Mouse (Mus musculus) MEL (cell line): Measurements from ENCODE around the gene Smg6. TPM values are rescaled to one million over a fixed set of nuclear protein-coding genes. Genes with fewer than 3 reads are reported as not detected.

Experiments used
- DNase-seq: peaks from one replicate; pipeline ENCODE4 v3.0.0; 2011; ENCODE audit warnings: low read depth, low spot score
- H3K27ac ChIP-seq: 2 replicates; pipeline ENCODE4 v1.5.1; 2012; ENCODE audit warnings: low read depth, mild to moderate bottlenecking, control low read depth, low read length, moderate library complexity; ENCODE audit not compliant: control insufficient read depth
- H3K27me3 ChIP-seq, 2 experiments: fragments of 150-350 bp in 1 of 2; sonication (generic) in 1 of 2; 2 replicates each; pipeline ENCODE4 v1.6.1; 2012; ENCODE audit warnings: low read length in 2 of 2, mild to moderate bottlenecking in 2 of 2, improper control_type of control experiment in 1 of 2, moderate library complexity in 1 of 2; ENCODE audit not compliant: insufficient read depth in 2 of 2, control insufficient read depth in 1 of 2
- H3K36me3 ChIP-seq, 2 experiments: 2 replicates each; pipeline ENCODE4 v1.6.1; 2012 to 2014; ENCODE audit warnings: low read length in 2 of 2, improper control_type of control experiment in 1 of 2, inconsistent platforms in 1 of 2, mild to moderate bottlenecking in 1 of 2; ENCODE audit not compliant: insufficient read depth in 2 of 2, control insufficient read depth in 1 of 2
- H3K4me1 ChIP-seq, 2 experiments: fragments of 150-350 bp in 1 of 2; sonication (generic) in 1 of 2; 2 replicates each; pipeline ENCODE4 v1.6.1; 2012; ENCODE audit warnings: low read length in 2 of 2, improper control_type of control experiment in 1 of 2, mild to moderate bottlenecking in 1 of 2; ENCODE audit not compliant: insufficient read depth in 2 of 2, control insufficient read depth in 1 of 2
- H3K4me3 ChIP-seq, 2 experiments: fragments of 150-350 bp in 1 of 2; sonication (generic) in 1 of 2; 2 replicates each; pipeline ENCODE4 v1.5.1; 2012; ENCODE audit warnings: low read depth in 2 of 2, low read length in 2 of 2, mild to moderate bottlenecking in 2 of 2, moderate library complexity in 2 of 2, control low read depth in 1 of 2, improper control_type of control experiment in 1 of 2; ENCODE audit not compliant: control insufficient read depth in 1 of 2, insufficient read depth in 1 of 2
- H3K79me2 ChIP-seq: 2 replicates; pipeline ENCODE4 v1.6.1; 2012; ENCODE audit warnings: mild to moderate bottlenecking, low read length, moderate library complexity; ENCODE audit not compliant: control insufficient read depth, poor library complexity, insufficient read depth
- H3K9ac ChIP-seq: 2 replicates; pipeline ENCODE4 v1.6.1; 2012; ENCODE audit warnings: low read depth, mild to moderate bottlenecking, control low read depth, low read length, moderate library complexity; ENCODE audit not compliant: control insufficient read depth, poor library complexity, severe bottlenecking
- H3K9me3 ChIP-seq: fragments of 150-350 bp; sonication (generic); replicated peaks from 2 replicates; pipeline ENCODE4 v1.6.1; 2012; ENCODE audit warnings: mild to moderate bottlenecking, low read length, improper control_type of control experiment, moderate library complexity; ENCODE audit not compliant: insufficient read depth
- CHD2 ChIP-seq: IDR thresholded peaks from 2 replicates; pipeline ENCODE4 v1.6.1; 2011; ENCODE audit warnings: low read length, improper control_type of control experiment
- CTCF ChIP-seq, 3 experiments: IDR thresholded peaks in 2 of 3; conservative IDR thresholded peaks in 1 of 3; 2 replicates each; pipeline ENCODE4 v1.5.1; 2011 to 2012; ENCODE audit warnings: low read length in 3 of 3, low read depth in 2 of 3, mild to moderate bottlenecking in 2 of 3, improper control_type of control experiment in 1 of 3, inconsistent platforms in 1 of 3, mixed read lengths in 1 of 3, moderate library complexity in 1 of 3; ENCODE audit not compliant: control insufficient read depth in 1 of 3, insufficient read depth in 1 of 3, poor library complexity in 1 of 3, severe bottlenecking in 1 of 3
- E2F4 ChIP-seq: IDR thresholded peaks from 2 replicates; pipeline ENCODE4 v1.6.1; 2011; ENCODE audit warnings: low read depth, low read length, improper control_type of control experiment, borderline replicate concordance
- ELF1 ChIP-seq: IDR thresholded peaks from 2 replicates; pipeline ENCODE4 v1.6.1; 2014; ENCODE audit warnings: low read depth, mild to moderate bottlenecking, inconsistent platforms, low read length, improper control_type of control experiment, moderate library complexity
- GABPA ChIP-seq: IDR thresholded peaks from 2 replicates; pipeline ENCODE4 v1.6.1; 2012; ENCODE audit warnings: low read depth, mild to moderate bottlenecking, inconsistent platforms, low read length, improper control_type of control experiment, moderate library complexity
- KAT2A ChIP-seq: conservative IDR thresholded peaks from 2 replicates; pipeline ENCODE4 v1.6.1; 2012; ENCODE audit warnings: low read depth, low read length, improper control_type of control experiment, inconsistent platforms
- MAFK ChIP-seq: IDR thresholded peaks from 2 replicates; pipeline ENCODE4 v1.6.1; 2011; ENCODE audit warnings: low read depth, mild to moderate bottlenecking, low read length, improper control_type of control experiment, borderline replicate concordance
- MAX ChIP-seq: IDR thresholded peaks from 2 replicates; pipeline ENCODE4 v1.6.1; 2011; ENCODE audit warnings: low read length, improper control_type of control experiment
- MAZ ChIP-seq: IDR thresholded peaks from 2 replicates; pipeline ENCODE4 v1.6.1; 2012; ENCODE audit warnings: low read depth, mild to moderate bottlenecking, inconsistent platforms, low read length, improper control_type of control experiment
- MEF2A ChIP-seq: IDR thresholded peaks from 2 replicates; pipeline ENCODE4 v1.6.1; 2014; ENCODE audit warnings: low read depth, mild to moderate bottlenecking, inconsistent platforms, low read length, improper control_type of control experiment; ENCODE audit not compliant: poor library complexity, insufficient replicate concordance, severe bottlenecking; ENCODE audit errors: extremely low read depth
- MXI1 ChIP-seq: IDR thresholded peaks from 2 replicates; pipeline ENCODE4 v1.6.1; 2011; ENCODE audit warnings: mild to moderate bottlenecking, low read depth, low read length, improper control_type of control experiment
- MYB ChIP-seq: IDR thresholded peaks from 2 replicates; pipeline ENCODE4 v1.6.1; 2011; ENCODE audit warnings: mild to moderate bottlenecking, low read depth, low read length, improper control_type of control experiment
- NELFE ChIP-seq: IDR thresholded peaks from 2 replicates; pipeline ENCODE4 v1.6.1; 2011; ENCODE audit warnings: low read depth, low read length, improper control_type of control experiment
- NRF1 ChIP-seq: IDR thresholded peaks from 2 replicates; pipeline ENCODE4 v1.6.1; 2014; ENCODE audit warnings: low read depth, mild to moderate bottlenecking, inconsistent platforms, low read length, improper control_type of control experiment, moderate library complexity; ENCODE audit not compliant: poor library complexity, insufficient read depth, severe bottlenecking
- POLR2A ChIP-seq, 2 experiments: IDR thresholded peaks; 2 replicates each; pipeline ENCODE4 v1.6.1; 2011 to 2012; ENCODE audit warnings: low read length in 2 of 2, mild to moderate bottlenecking in 2 of 2, control low read depth in 1 of 2, improper control_type of control experiment in 1 of 2, low read depth in 1 of 2, moderate library complexity in 1 of 2; ENCODE audit not compliant: control insufficient read depth in 1 of 2, insufficient read depth in 1 of 2, poor library complexity in 1 of 2
- POLR2AphosphoS2 ChIP-seq: IDR thresholded peaks from 2 replicates; pipeline ENCODE4 v1.6.1; 2011; ENCODE audit warnings: low read length, improper control_type of control experiment
- RCOR1 ChIP-seq: IDR thresholded peaks from 2 replicates; pipeline ENCODE4 v1.6.1; 2012; ENCODE audit warnings: low read depth, mild to moderate bottlenecking, inconsistent platforms, low read length, improper control_type of control experiment
- TAL1 ChIP-seq: IDR thresholded peaks from 2 replicates; pipeline ENCODE4 v1.6.1; 2012; ENCODE audit warnings: mild to moderate bottlenecking, inconsistent platforms, low read length, moderate library complexity, mixed read lengths
- TBP ChIP-seq: IDR thresholded peaks from 2 replicates; pipeline ENCODE4 v1.8.0; 2011; ENCODE audit warnings: low read depth, low read length, improper control_type of control experiment
- TCF12 ChIP-seq: IDR thresholded peaks from 2 replicates; pipeline ENCODE4 v1.6.1; 2014; ENCODE audit warnings: low read depth, mild to moderate bottlenecking, inconsistent platforms, low read length, improper control_type of control experiment, moderate library complexity
- USF1 ChIP-seq: IDR thresholded peaks from 2 replicates; pipeline ENCODE4 v1.6.1; 2014; ENCODE audit warnings: low read depth, mild to moderate bottlenecking, inconsistent platforms, low read length, improper control_type of control experiment, moderate library complexity
- USF2 ChIP-seq, 2 experiments: IDR thresholded peaks; 2 replicates each; pipeline ENCODE4 v1.6.1; 2011 to 2012; ENCODE audit warnings: improper control_type of control experiment in 2 of 2, low read length in 2 of 2, borderline replicate concordance in 1 of 2, inconsistent platforms in 1 of 2, low read depth in 1 of 2, mild to moderate bottlenecking in 1 of 2; ENCODE audit not compliant: insufficient read depth in 1 of 2
- ZC3H11A ChIP-seq: IDR thresholded peaks from 2 replicates; pipeline ENCODE4 v1.6.1; 2012; ENCODE audit warnings: low read depth, mild to moderate bottlenecking, inconsistent platforms, low read length, improper control_type of control experiment
- ZKSCAN1 ChIP-seq: IDR thresholded peaks from 2 replicates; pipeline ENCODE4 v1.6.1; 2012; ENCODE audit warnings: low read depth, mild to moderate bottlenecking, inconsistent platforms, low read length, improper control_type of control experiment, moderate library complexity
- ZMIZ1 ChIP-seq: IDR thresholded peaks from 2 replicates; pipeline ENCODE4 v1.6.1; 2012; ENCODE audit warnings: low read depth, mild to moderate bottlenecking, inconsistent platforms, low read length, improper control_type of control experiment, moderate library complexity
- ZNF384 ChIP-seq: IDR thresholded peaks from 2 replicates; pipeline ENCODE4 v1.6.1; 2012; ENCODE audit warnings: low read depth, mild to moderate bottlenecking, inconsistent platforms, low read length, improper control_type of control experiment
- polyA plus RNA-seq, 2 experiments: library from polyadenylated mRNA; stranded (reverse) in 1 of 2; unstranded in 1 of 2; fragments of >175 nt in 1 of 2; fragments of >200 nt in 1 of 2; gene quantifications; 2 replicates each; pipeline versions ENCODE4 v1.2.1 to v1.2.4; 2012; ENCODE audit warnings: low replicate concordance in 2 of 2, low read depth in 1 of 2; ENCODE audit not compliant: insufficient read length in 2 of 2, insufficient read depth in 1 of 2, missing spikeins in 1 of 2
- total RNA-seq: library from RNA; depleted of rRNA; stranded (reverse); fragments of 300-350 nt; gene quantifications from 2 replicates; pipeline ENCODE4 v1.2.3, GENCODE M21; 2012

Smg6 gene
- total and polyA plus RNA-seq, 3 experiments, result 11.6 to 19.0 TPM; not detected in 1

- Histone ChIP-seq H3K9me3 (no peaks in the 10 kb centered on the region), H3K27ac (peak within 1 kb of the TSS; percentile 86), H3K4me1 (peaks cover 6 to 18% of the 10 kb centered on the region in 2 experiments), H3K9ac (peak within 1 kb of the TSS; percentile 86), H3K27me3 (no peaks in the 10 kb centered on the region), H3K4me3 (peak within 1 kb of the TSS; percentile 80 to 86), H3K79me2 (peaks cover 54% of the 10 kb centered on the region), H3K36me3 (peaks cover 24 to 29% of the 10 kb centered on the region in 2 experiments)
- TF ChIP-seq MEF2A, result 0 out of 2 replicates have a peak, but pooled peaks have one; percentile 14
- peak; percentile 26; the same call in 1 of the 2 replicates for TF ChIP-seq TCF12
- peak; percentile 63; the same call in 1 of the 2 replicates for TF ChIP-seq E2F4
- peak; percentile 96 for TF ChIP-seq MAZ
- TF ChIP-seq NELFE, result peak; percentile 54
- TF ChIP-seq MXI1, result peak; percentile 17; the same call in 1 of the 2 replicates
- no peak for TF ChIP-seq GABPA
- TF ChIP-seq MYB, result 0 out of 2 replicates have a peak, but pooled peaks have one; percentile 18
- TF ChIP-seq ZNF384, result no peak
- peak; percentile 87 for DNase-seq
Measured at GRCm38 (mm10) chr11:74896901-74897677, 28.5 kb upstream of the Smg6 start, which contains the start of gene Sgsm2. TSS of gene Sgsm2 (minus strand) at chr11:74897060.

GRCm38 (mm10) chr11:74897678-74898516 lies 27.7 kb upstream of the Smg6 start, which contains the start of gene Tsr1:
TSS of gene Tsr1 (plus strand) at chr11:74898071.
- H3K27me3 ChIP-seq, result no peaks in the 10 kb centered on the region
- H3K9me3 ChIP-seq, result no peaks in the 10 kb centered on the region
- peak; percentile 99 for DNase-seq
- H3K9ac ChIP-seq, result peak within 1 kb of the TSS; percentile 86
- peak within 1 kb of the TSS; percentile 86 for H3K27ac ChIP-seq
- H3K79me2 ChIP-seq, result peaks cover 58% of the 10 kb centered on the region
- H3K4me3 ChIP-seq, result peak within 1 kb of the TSS; percentile 80 to 86
- H3K4me1 ChIP-seq, result peaks cover 6 to 18% of the 10 kb centered on the region in 2 experiments
- peaks cover 32 to 34% of the 10 kb centered on the region in 2 experiments for H3K36me3 ChIP-seq
- peak; percentile 85 for TF ChIP-seq TCF12
- peak; percentile 91 for TF ChIP-seq TBP
- TF ChIP-seq ELF1, result peak; percentile 96
- no peak for TF ChIP-seq MAFK
- no peak for TF ChIP-seq TAL1
- no peak for TF ChIP-seq MAZ
- TF ChIP-seq MYB, result no peak
- TF ChIP-seq CTCF (IDR thresholded peaks at IDR 0.05 in 2 of 3, conservative IDR thresholded peaks at IDR 0.05 in 1 of 3; ENCODE audit: control insufficient read depth in 1 of 3, insufficient read depth in 1 of 3, low read depth in 2 of 3, low read length in 3 of 3, poor library complexity in 1 of 3, severe bottlenecking in 1 of 3), result no peak
- no peak for TF ChIP-seq ZNF384
- TF ChIP-seq POLR2A (IDR thresholded peaks at IDR 0.05; ENCODE audit: control insufficient read depth in 1 of 2, insufficient read depth in 1 of 2, low read depth in 1 of 2, low read length in 2 of 2, poor library complexity in 1 of 2), result peak; percentile 81 to 90
- TF ChIP-seq USF2 (IDR thresholded peaks at IDR 0.05; ENCODE audit: borderline replicate concordance in 1 of 2, insufficient read depth in 1 of 2, low read depth in 1 of 2, low read length in 2 of 2), result no peak
- TF ChIP-seq MAX, result peak; percentile 99
- TF ChIP-seq RCOR1, result no peak
- TF ChIP-seq NRF1, result 0 out of 2 replicates have a peak, but pooled peaks have one; percentile 15
- TF ChIP-seq KAT2A, result peak; percentile 54; the same call in 1 of the 2 replicates
- TF ChIP-seq CHD2, result peak; percentile 90
- no peak for TF ChIP-seq ZKSCAN1
- TF ChIP-seq NELFE, result peak; percentile 94
- peak; percentile 98 for TF ChIP-seq MXI1
- TF ChIP-seq ZMIZ1, result peak; percentile 69; the same call in 1 of the 2 replicates
- no peak for TF ChIP-seq ZC3H11A
- peak; percentile 87 for TF ChIP-seq POLR2AphosphoS2
- TF ChIP-seq USF1, result peak; percentile 64; the same call in 1 of the 2 replicates
